In genomic region chr16:54098696-54099095, GRCm38 (mm10) we compare ENCODE assay signal across 23 mouse cellular contexts.
DNase-seq lines count a peak whose midpoint lies in the region; ATAC-seq and TF ChIP-seq lines count a peak whose summit lies in the region.
"Had no signal": no experiment of that assay in that cellular context is flagged by ENCODE, and none has a peak within 500 bp of the region (broad histone marks: within the 10 kb centered on the region; RNA-seq: fewer than 3 reads in every experiment).

No protein-coding gene starts in this region.

- TF ChIP-seq POLR2A in brain, embryonic 14.5 days (IDR thresholded peaks at IDR 0.05; ENCODE audit: borderline replicate concordance, extremely low read depth, insufficient read depth, insufficient read length, poor library complexity, severe bottlenecking): no peak

- no peaks in the 10 kb centered on the region for H3K27me3 ChIP-seq in forebrain, embryonic 14.5 days (replicated peaks; ENCODE audit: control insufficient read depth, insufficient read depth, low read length)
- no peaks in the 10 kb centered on the region for H3K27me3 ChIP-seq in forebrain, embryonic 10.5 days (ENCODE audit: poor library complexity, severe bottlenecking)
- H3K27me3 ChIP-seq in forebrain, embryonic 16.5 days (replicated peaks; ENCODE audit: control insufficient read depth, insufficient read depth, low read length): no peaks in the 10 kb centered on the region
- no peaks in the 10 kb centered on the region for H3K27me3 ChIP-seq in forebrain, embryonic 12.5 days
- no peaks in the 10 kb centered on the region for H3K27me3 ChIP-seq in forebrain, postnatal 0 days (ENCODE audit: insufficient read depth, low read length)
- no peaks in the 10 kb centered on the region for H3K27me3 ChIP-seq in forebrain, embryonic 13.5 days
- H3K27me3 ChIP-seq: CH12.LX, Patski had no signal

- no peak for TF ChIP-seq CTCF in forebrain, postnatal 0 days (IDR thresholded peaks at IDR 0.05; ENCODE audit: low read depth)
- no peak for TF ChIP-seq CTCF in brain, embryonic 14.5 days (IDR thresholded peaks at IDR 0.05; ENCODE audit: borderline replicate concordance, extremely low read depth, insufficient read depth, insufficient read length)

- no peaks in the 10 kb centered on the region for H3K36me3 ChIP-seq in forebrain, embryonic 14.5 days (ENCODE audit: control insufficient read depth, insufficient read depth, low read length)
- H3K36me3 ChIP-seq in forebrain, embryonic 10.5 days (replicated peaks): no peaks in the 10 kb centered on the region
- no peaks in the 10 kb centered on the region for H3K36me3 ChIP-seq in forebrain, embryonic 16.5 days (ENCODE audit: control insufficient read depth, insufficient read depth)
- no peaks in the 10 kb centered on the region for H3K36me3 ChIP-seq in forebrain, embryonic 12.5 days (replicated peaks)
- H3K36me3 ChIP-seq in forebrain, postnatal 0 days (ENCODE audit: insufficient read depth): no peaks in the 10 kb centered on the region
- no peaks in the 10 kb centered on the region for H3K36me3 ChIP-seq in forebrain, embryonic 13.5 days (ENCODE audit: poor library complexity, severe bottlenecking)
- H3K36me3 ChIP-seq: G1E had no signal

- DNase-seq in forebrain, embryonic 14.5 days (ENCODE audit: low spot score): peak; percentile 56
- DNase-seq in forebrain, embryonic 10.5 days (ENCODE audit: extremely low spot score, low spot score): no peak
- DNase-seq in forebrain, postnatal 0 days: peak; percentile 13
- DNase-seq in brain, embryonic 14.5 days (ENCODE audit: low read depth): peak; percentile 54
- DNase-seq in cerebellum, postnatal 4 days (ENCODE audit: low spot score in 2 of 2): no peak
- DNase-seq: adrenal gland, adult 2 months; adrenal gland, adult 8-10 months; adrenal gland, postnatal 10 days; adrenal gland, postnatal 14 days; adrenal gland, postnatal 25 days; adrenal gland, postnatal 36 days; B cell, adult 2 months; cerebellum, adult 11 months; cerebellum, adult 11-12 months; cerebellum, adult 18-20 months had no signal

- no peak overlapping the region for H3K4me3 ChIP-seq in forebrain, embryonic 14.5 days (ENCODE audit: low read depth, low read length)
- H3K4me3 ChIP-seq in forebrain, embryonic 10.5 days: no peak overlapping the region
- H3K4me3 ChIP-seq in forebrain, embryonic 16.5 days (replicated peaks; ENCODE audit: low read length): no peak overlapping the region
- no peak overlapping the region for H3K4me3 ChIP-seq in forebrain, embryonic 12.5 days (replicated peaks)
- H3K4me3 ChIP-seq in forebrain, postnatal 0 days (ENCODE audit: low read depth, low read length): no peak overlapping the region
- H3K4me3 ChIP-seq in forebrain, embryonic 13.5 days: no peak overlapping the region

- 77% methylated on average over 2 of the region's 2 CpGs for WGBS in forebrain, embryonic 14.5 days
- 84% methylated on average over 2 of the region's 2 CpGs for WGBS in forebrain, embryonic 10.5 days
- WGBS in forebrain, embryonic 16.5 days: 65% methylated on average over 2 of the region's 2 CpGs
- 88% methylated on average over 2 of the region's 2 CpGs for WGBS in forebrain, embryonic 12.5 days
- WGBS in forebrain, postnatal 0 days: 66% methylated on average over 2 of the region's 2 CpGs
- WGBS in forebrain, embryonic 13.5 days: 90% methylated on average over 2 of the region's 2 CpGs

- no peak overlapping the region for H3K9ac ChIP-seq in forebrain, embryonic 14.5 days (ENCODE audit: low read length)
- H3K9ac ChIP-seq in forebrain, embryonic 16.5 days (replicated peaks; ENCODE audit: low read depth, low read length): no peak overlapping the region
- no peak overlapping the region for H3K9ac ChIP-seq in forebrain, embryonic 12.5 days
- no peak overlapping the region for H3K9ac ChIP-seq in forebrain, postnatal 0 days
- H3K9ac ChIP-seq in forebrain, embryonic 13.5 days: no peak overlapping the region

- H3K9me3 ChIP-seq in forebrain, embryonic 14.5 days (replicated peaks; ENCODE audit: control insufficient read depth, low read length): no peaks in the 10 kb centered on the region
- no peaks in the 10 kb centered on the region for H3K9me3 ChIP-seq in forebrain, embryonic 10.5 days
- no peaks in the 10 kb centered on the region for H3K9me3 ChIP-seq in forebrain, embryonic 16.5 days (ENCODE audit: control insufficient read depth, low read length)
- no peaks in the 10 kb centered on the region for H3K9me3 ChIP-seq in forebrain, embryonic 12.5 days
- H3K9me3 ChIP-seq in forebrain, postnatal 0 days (ENCODE audit: low read length): no peaks in the 10 kb centered on the region
- H3K9me3 ChIP-seq in forebrain, embryonic 13.5 days (replicated peaks): no peaks in the 10 kb centered on the region
- H3K9me3 ChIP-seq: G1E had no signal

- ATAC-seq in forebrain, embryonic 14.5 days: no peak
- peak; percentile 61; the same call in 1 of the 2 replicates for ATAC-seq in forebrain, embryonic 16.5 days
- ATAC-seq in forebrain, embryonic 12.5 days (ENCODE audit: low FRiP score): no peak
- peak; percentile 42; the same call in 1 of the 2 replicates for ATAC-seq in forebrain, postnatal 0 days
- ATAC-seq in forebrain, embryonic 13.5 days: no peak
- ATAC-seq: activated CD4-positive, CD25-positive, alpha-beta regulatory T cell, adult 4 months; CD4-positive, CD25-positive, alpha-beta regulatory T cell, adult 4 months; Patski had no signal

- H3K27ac ChIP-seq in forebrain, embryonic 14.5 days (ENCODE audit: low read depth, low read length): no peak overlapping the region
- H3K27ac ChIP-seq in forebrain, embryonic 10.5 days: no peak overlapping the region
- no peak overlapping the region for H3K27ac ChIP-seq in forebrain, embryonic 16.5 days (ENCODE audit: low read length)
- no peak overlapping the region for H3K27ac ChIP-seq in forebrain, embryonic 12.5 days
- H3K27ac ChIP-seq in forebrain, postnatal 0 days (ENCODE audit: low read depth, low read length): no peak overlapping the region
- H3K27ac ChIP-seq in forebrain, embryonic 13.5 days: no peak overlapping the region

- no peak overlapping the region for H3K4me2 ChIP-seq in forebrain, embryonic 14.5 days (ENCODE audit: low read length)
- H3K4me2 ChIP-seq in forebrain, embryonic 16.5 days (ENCODE audit: low read length): no peak overlapping the region
- no peak overlapping the region for H3K4me2 ChIP-seq in forebrain, embryonic 12.5 days
- H3K4me2 ChIP-seq in forebrain, postnatal 0 days (ENCODE audit: low read depth): no peak overlapping the region
- H3K4me2 ChIP-seq in forebrain, embryonic 13.5 days: no peak overlapping the region

- no peaks in the 10 kb centered on the region for H3K4me1 ChIP-seq in forebrain, embryonic 14.5 days (ENCODE audit: control insufficient read depth, insufficient read depth, low read length)
- H3K4me1 ChIP-seq in forebrain, embryonic 10.5 days: no peaks in the 10 kb centered on the region
- no peaks in the 10 kb centered on the region for H3K4me1 ChIP-seq in forebrain, embryonic 16.5 days (replicated peaks; ENCODE audit: control insufficient read depth, insufficient read depth, low read length)
- H3K4me1 ChIP-seq in forebrain, embryonic 12.5 days: no peaks in the 10 kb centered on the region
- no peaks in the 10 kb centered on the region for H3K4me1 ChIP-seq in forebrain, postnatal 0 days (ENCODE audit: insufficient read depth)
- H3K4me1 ChIP-seq in forebrain, embryonic 13.5 days: no peaks in the 10 kb centered on the region

Comparison
In these comparisons a context has a peak if more than half of its experiments do, and no peak if none do; other contexts are left out.
1. ATAC-seq: peak in forebrain, embryonic 16.5 days (single experiment) and forebrain, postnatal 0 days (single experiment); none in forebrain, embryonic 14.5 days (single experiment), forebrain, embryonic 12.5 days (single experiment) and forebrain, embryonic 13.5 days (single experiment).
2. DNase-seq: peak in forebrain, embryonic 14.5 days (single experiment), forebrain, postnatal 0 days (single experiment) and brain, embryonic 14.5 days (single experiment); none in forebrain, embryonic 10.5 days (single experiment) and cerebellum, postnatal 4 days (0 of 2).